Mouse (Mus musculus): ENCODE measurements at regions not wholly inside any gene's neighbourhood (a gene's known extent, or its start where the extent isn't known, plus 50 kb on each side); places are given as distances from the start of the nearest gene placed in this dataset.

GRCm38 (mm10) chr14:72853104-72853503 lies 143.3 kb upstream of the Fndc3a start:
- DNase-seq (ENCODE audit: low read depth, low spot score): no peak

GRCm38 (mm10) chr14:72850884-72851283 lies 141.1 kb upstream of the Fndc3a start:
- DNase-seq (ENCODE audit: low read depth, low spot score): no peak

GRCm38 (mm10) chr14:72848271-72848955 lies 138.6 kb upstream of the Fndc3a start:
- no peak for DNase-seq (ENCODE audit: low read depth, low spot score)

GRCm38 (mm10) chr14:72847466-72847865 lies 137.7 kb upstream of the Fndc3a start:
- peak; percentile 17 for DNase-seq (ENCODE audit: low read depth, low spot score)

GRCm38 (mm10) chr14:72845621-72846440 lies 136.0 kb upstream of the Fndc3a start:
- DNase-seq (ENCODE audit: low read depth, low spot score): no peak

- DNase-seq (ENCODE audit: low read depth, low spot score): peak; percentile 64
Observed at GRCm38 (mm10) chr14:72844753-72845369, 135.1 kb upstream of the Fndc3a start.

- no peak for DNase-seq (ENCODE audit: low read depth, low spot score)
Observed at GRCm38 (mm10) chr14:72841753-72842152, 131.9 kb upstream of the Fndc3a start.

GRCm38 (mm10) chr14:72835158-72835557 lies 125.4 kb upstream of the Fndc3a start:
- DNase-seq (ENCODE audit: low read depth, low spot score): no peak

- no peak for DNase-seq (ENCODE audit: low read depth, low spot score)
Observed at GRCm38 (mm10) chr14:72829261-72829660, 119.5 kb upstream of the Fndc3a start.

GRCm38 (mm10) chr14:72825549-72825948 lies 115.7 kb upstream of the Fndc3a start:
- no peak for DNase-seq (ENCODE audit: low read depth, low spot score)

- DNase-seq (ENCODE audit: low read depth, low spot score): peak; percentile 77
Observed at GRCm38 (mm10) chr14:72822231-72822615, 112.4 kb upstream of the Fndc3a start.

GRCm38 (mm10) chr14:72821517-72822230 lies 111.9 kb upstream of the Fndc3a start:
- DNase-seq (ENCODE audit: low read depth, low spot score): no peak

GRCm38 (mm10) chr14:72819037-72819436 lies 109.2 kb upstream of the Fndc3a start:
- no peak for DNase-seq (ENCODE audit: low read depth, low spot score)

GRCm38 (mm10) chr14:72817764-72818163 lies 108.0 kb upstream of the Fndc3a start:
- DNase-seq (ENCODE audit: low read depth, low spot score): peak; percentile 43

- DNase-seq (ENCODE audit: low read depth, low spot score): peak; percentile 52
Observed at GRCm38 (mm10) chr14:72816847-72817246, 107.0 kb upstream of the Fndc3a start.

- DNase-seq (ENCODE audit: low read depth, low spot score): no peak
Observed at GRCm38 (mm10) chr14:72809138-72809537, 99.3 kb upstream of the Fndc3a start.

- DNase-seq (ENCODE audit: low read depth, low spot score): no peak
Observed at GRCm38 (mm10) chr14:72807947-72808346, 98.1 kb upstream of the Fndc3a start.

- peak; percentile 91 for DNase-seq (ENCODE audit: low read depth, low spot score)
Observed at GRCm38 (mm10) chr14:72807286-72807685, 97.5 kb upstream of the Fndc3a start.

GRCm38 (mm10) chr14:72806598-72806997 lies 96.8 kb upstream of the Fndc3a start:
- DNase-seq (ENCODE audit: low read depth, low spot score): no peak

- no peak for DNase-seq (ENCODE audit: low read depth, low spot score)
Observed at GRCm38 (mm10) chr14:72803579-72803978, 93.8 kb upstream of the Fndc3a start.

- DNase-seq (ENCODE audit: low read depth, low spot score): peak; percentile 23
Observed at GRCm38 (mm10) chr14:72790654-72791053, 80.9 kb upstream of the Fndc3a start.

- no peak for DNase-seq (ENCODE audit: low read depth, low spot score)
Observed at GRCm38 (mm10) chr14:72786929-72787328, 77.1 kb upstream of the Fndc3a start.

All from brain, adult 2 months (tissue).